Comparison of ENCODE assay signal across 9 mouse cellular contexts in genomic region chr14:20067293-20068074, GRCm38 (mm10).
DNase-seq lines count a peak whose midpoint lies in the region; ATAC-seq and TF ChIP-seq lines count a peak whose summit lies in the region.
"Had no signal": no experiment of that assay in that cellular context is flagged by ENCODE, and none has a peak within 500 bp of the region (broad histone marks: within the 10 kb centered on the region; RNA-seq: fewer than 3 reads in every experiment).

No protein-coding gene starts in this region.

- no peaks in the 10 kb centered on the region for H3K27me3 ChIP-seq in forebrain, postnatal 0 days (ENCODE audit: insufficient read depth, low read length)
- H3K27me3 ChIP-seq in hindbrain, embryonic 12.5 days = no peaks in the 10 kb centered on the region

- no peaks in the 10 kb centered on the region for H3K36me3 ChIP-seq in forebrain, postnatal 0 days (ENCODE audit: insufficient read depth)
- no peaks in the 10 kb centered on the region for H3K36me3 ChIP-seq in hindbrain, embryonic 12.5 days

- peak; percentile 99 for TF ChIP-seq CTCF in forebrain, postnatal 0 days (IDR thresholded peaks at IDR 0.05; ENCODE audit: low read depth)

- no peak overlapping the region for H3K4me3 ChIP-seq in forebrain, postnatal 0 days (ENCODE audit: low read depth, low read length)
- H3K4me3 ChIP-seq in hindbrain, embryonic 12.5 days = no peak overlapping the region
- H3K4me3 ChIP-seq: myocyte had no signal

- WGBS in forebrain, postnatal 0 days = 40% methylated on average over 18 of the region's 18 CpGs
- 42% methylated on average over 18 of the region's 18 CpGs for WGBS in hindbrain, embryonic 12.5 days

- no peaks in the 10 kb centered on the region for H3K9me3 ChIP-seq in forebrain, postnatal 0 days (ENCODE audit: low read length)
- no peaks in the 10 kb centered on the region for H3K9me3 ChIP-seq in hindbrain, embryonic 12.5 days (replicated peaks)

- peak; percentile 56 for DNase-seq in Muller cell, postnatal 12 days (ENCODE audit: inconsistent ontology term)
- DNase-seq in cerebellum, adult 11-12 months = peak; percentile 77
- peak; percentile 87 for DNase-seq in forebrain, postnatal 0 days
- peak; percentile 78 for DNase-seq in layer of hippocampus, adult 9-11 months
- DNase-seq in lung, postnatal 10 days = peak; percentile 81
- DNase-seq in retina, postnatal 7 days (ENCODE audit: low read depth, low spot score) = peak; percentile 72
- DNase-seq in thymus, postnatal 4 days = peak; percentile 72

- H3K4me2 ChIP-seq in forebrain, postnatal 0 days (ENCODE audit: low read depth) = no peak overlapping the region
- no peak overlapping the region for H3K4me2 ChIP-seq in hindbrain, embryonic 12.5 days (replicated peaks)

- no peak overlapping the region for H3K9ac ChIP-seq in forebrain, postnatal 0 days
- H3K9ac ChIP-seq in hindbrain, embryonic 12.5 days = peak overlapping the region; percentile 35; the same call in 1 of the 2 replicates

- no peak overlapping the region for H3K27ac ChIP-seq in forebrain, postnatal 0 days (ENCODE audit: low read depth, low read length)
- no peak overlapping the region for H3K27ac ChIP-seq in hindbrain, embryonic 12.5 days

- H3K4me1 ChIP-seq in forebrain, postnatal 0 days (ENCODE audit: insufficient read depth) = no peaks in the 10 kb centered on the region
- H3K4me1 ChIP-seq in hindbrain, embryonic 12.5 days = peaks cover 3% of the 10 kb centered on the region; the same call in 1 of the 2 replicates

- peak; percentile 71 for ATAC-seq in forebrain, postnatal 0 days
- ATAC-seq in hindbrain, embryonic 12.5 days (ENCODE audit: low FRiP score) = peak; percentile 73
